Comparison of ENCODE assay signal across 8 mouse cellular contexts in the genomic region with DNA sequence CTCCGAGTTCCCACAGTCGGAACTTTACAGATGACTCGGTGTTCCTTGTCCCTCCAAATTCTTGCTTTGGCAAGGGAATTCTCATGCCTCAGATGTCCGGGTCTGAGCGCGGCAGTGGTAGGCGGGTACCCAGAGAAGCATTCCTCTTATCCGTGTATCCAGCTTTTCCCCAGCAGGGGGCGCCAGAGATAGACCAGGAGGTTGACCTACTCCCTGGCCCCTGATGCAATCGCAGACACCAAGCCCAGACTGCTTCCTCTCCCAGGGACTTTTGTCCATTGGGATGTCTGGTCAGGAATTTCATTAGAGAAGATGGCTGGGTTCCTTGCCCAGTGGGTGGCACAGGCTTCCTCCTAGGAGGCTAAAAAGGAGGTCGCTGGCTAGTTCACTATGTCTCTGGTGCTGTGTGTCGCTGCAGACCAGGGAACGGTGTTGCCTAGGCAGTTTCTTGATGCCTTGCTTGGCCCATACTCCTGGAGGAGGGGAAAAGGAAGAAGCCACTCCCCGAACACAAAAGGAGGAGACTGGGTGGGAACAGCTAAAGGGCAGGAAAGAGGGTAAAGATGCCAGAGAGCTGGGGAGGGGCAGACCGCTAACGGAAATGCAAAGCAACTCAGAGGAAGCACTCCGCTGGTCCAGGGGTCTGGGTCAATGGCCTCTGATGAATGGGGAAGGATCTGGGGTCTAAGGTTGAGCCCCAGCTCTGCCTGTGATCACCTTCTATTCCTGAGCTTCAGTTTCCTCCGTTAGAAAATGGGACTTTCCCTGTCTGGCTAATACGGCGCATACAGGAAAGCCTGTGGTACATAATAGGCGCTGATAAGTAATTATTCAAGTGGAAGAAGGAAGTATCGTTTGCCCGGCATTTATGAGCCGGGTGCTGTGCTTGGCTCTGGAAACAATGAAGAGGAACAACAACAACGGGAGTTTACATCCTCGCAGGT. TPM values are rescaled to one million over a fixed set of nuclear protein-coding genes. Genes with fewer than 3 reads are reported as not detected.
A peak's percentile ranks its signal among the peaks of the same experiment; 100 is the strongest.
DNase-seq lines count a peak whose midpoint lies in the region; ATAC-seq and TF ChIP-seq lines count a peak whose summit lies in the region.

No protein-coding gene starts in this region.

- peaks cover 23% of the 10 kb centered on the region for H3K4me1 ChIP-seq in G1E (ENCODE audit: insufficient read depth, low read depth, low read length)
- H3K4me1 ChIP-seq in forebrain, postnatal 0 days (ENCODE audit: insufficient read depth): peaks cover 6% of the 10 kb centered on the region
- H3K4me1 ChIP-seq in lung, adult 2 months (ENCODE audit: control insufficient read depth, insufficient read depth, low read length): 0 out of 2 replicates have a peak, but pooled peaks cover 4% of the 10 kb centered on the region

- no peak overlapping the region for H3K4me3 ChIP-seq in G1E (ENCODE audit: low read depth, low read length)
- no peak overlapping the region for H3K4me3 ChIP-seq in forebrain, postnatal 0 days (ENCODE audit: low read depth, low read length)
- H3K4me3 ChIP-seq in layer of hippocampus, adult 2 months: peak overlapping the region; percentile 17; the same call in 1 of the 2 replicates
- peak overlapping the region; percentile 45 for H3K4me3 ChIP-seq in lung, adult 2 months (replicated peaks; ENCODE audit: extremely low read depth, low read depth, low read length)

- DNase-seq in G1E (ENCODE audit: low spot score): peak; percentile 38
- peak; percentile 97 to 98 for DNase-seq in cerebellum, adult 18-20 months
- DNase-seq in forebrain, postnatal 0 days: peak; percentile 88
- DNase-seq in heart, postnatal 4 days: peak; percentile 97
- DNase-seq in layer of hippocampus, adult 2 months (ENCODE audit: low spot score in 2 of 2): peak; percentile 90 to 95
- DNase-seq in lung, adult 2 months: peak; percentile 91
- peak; percentile 68 to 73 for DNase-seq in thymus, adult 18-20 months

- peak overlapping the region; percentile 17; the same call in 1 of the 2 replicates for H3K4me2 ChIP-seq in forebrain, postnatal 0 days (ENCODE audit: low read depth)

- H3K9me3 ChIP-seq in G1E (replicated peaks): no peaks in the 10 kb centered on the region
- no peaks in the 10 kb centered on the region for H3K9me3 ChIP-seq in forebrain, postnatal 0 days (ENCODE audit: low read length)

- WGBS in forebrain, postnatal 0 days: 11% methylated on average over 26 of the region's 26 CpGs
- WGBS in lung, adult 2 months: 12% methylated on average over 26 of the region's 26 CpGs

- peaks cover 53% of the 10 kb centered on the region for H3K27me3 ChIP-seq in G1E (ENCODE audit: insufficient read depth, low read length)
- no peaks in the 10 kb centered on the region for H3K27me3 ChIP-seq in forebrain, postnatal 0 days (ENCODE audit: insufficient read depth, low read length)

- H3K27ac ChIP-seq in forebrain, postnatal 0 days (ENCODE audit: low read depth, low read length): no peak overlapping the region
- H3K27ac ChIP-seq in layer of hippocampus, adult 2 months: peak overlapping the region; percentile 75

- TF ChIP-seq CTCF in G1E (IDR thresholded peaks at IDR 0.05; ENCODE audit: low read depth, low read length): peak; percentile 54
- TF ChIP-seq CTCF in forebrain, postnatal 0 days (IDR thresholded peaks at IDR 0.05; ENCODE audit: low read depth): peak; percentile 87
- peak; percentile 93 for TF ChIP-seq CTCF in layer of hippocampus, adult 2 months (conservative IDR thresholded peaks at IDR 0.05)
- peak; percentile 80 for TF ChIP-seq CTCF in lung, adult 2 months (IDR thresholded peaks at IDR 0.05; ENCODE audit: insufficient read depth, low read length)

- no peaks in the 10 kb centered on the region for H3K36me3 ChIP-seq in G1E (replicated peaks)
- H3K36me3 ChIP-seq in forebrain, postnatal 0 days (ENCODE audit: insufficient read depth): no peaks in the 10 kb centered on the region

- TF ChIP-seq POLR2A in lung, adult 2 months (IDR thresholded peaks at IDR 0.05; ENCODE audit: borderline replicate concordance, extremely low read depth, low read depth, low read length): peak; percentile 44; the same call in 1 of the 2 replicates

- H3K9ac ChIP-seq in forebrain, postnatal 0 days: peak overlapping the region; percentile 22; the same call in 1 of the 2 replicates

- ATAC-seq in G1E (ENCODE audit: extremely low read depth, insufficient number of reproducible peaks, low FRiP score, poor library complexity, severe bottlenecking): no peak
- ATAC-seq in forebrain, postnatal 0 days: peak; percentile 77
- ATAC-seq in neutrophil, adult 5-6 weeks (ENCODE audit: extremely low read depth, insufficient number of reproducible peaks, low FRiP score, poor library complexity, severe bottlenecking): peak; percentile 70

RNA-seq across cellular contexts. Expression of a gene that starts 6.7 kb away (rescaled TPM):
- total RNA-seq in G1E (2014; fragmentation: Nextera tagmentation): not detected in 2 replicates
- total RNA-seq in G1E (2017): 0.06 and 0.27 TPM in 2 replicates
- polyA plus RNA-seq in G1E (2012): not detected in 2 replicates
- 28.1 and 31.5 TPM in 2 replicates for total RNA-seq in forebrain, postnatal 0 days (2014; rRNA removed)
- 12.6 and 19.4 TPM in 2 replicates for polyA plus RNA-seq in forebrain, postnatal 0 days (2015; fragmentation: Nextera tagmentation; extraction: Ambion mirVana)
- 1 to 10 TPM; 5.5 to 6.6 TPM for total RNA-seq in heart, postnatal 4 days (2021)
- 100 to 1,000 TPM; 124 to 129 TPM for total RNA-seq in layer of hippocampus, adult 2 months (2021)
- polyA plus RNA-seq in lung, adult 2 months (2012; rRNA removed): 3.2 and 6.9 TPM in 2 replicates
- not detected in 2 replicates for total RNA-seq in neutrophil, adult 5-6 weeks (2017)

RNA-seq across cellular contexts. Expression of a gene that starts 29.5 kb away (rescaled TPM):
- total RNA-seq in G1E (2014; fragmentation: Nextera tagmentation) (191 and 201 TPM in 2 replicates), G1E (2017) (198 and 202 TPM in 2 replicates)
- 105 and 119 TPM in 2 replicates for polyA plus RNA-seq in G1E (2012)
- total RNA-seq in forebrain, postnatal 0 days (2014; rRNA removed): 49.9 and 58.6 TPM in 2 replicates
- polyA plus RNA-seq in forebrain, postnatal 0 days (2015; fragmentation: Nextera tagmentation; extraction: Ambion mirVana): 8.4 and 15.7 TPM in 2 replicates
- 100 to 1,000 TPM; 104 to 111 TPM for total RNA-seq in heart, postnatal 4 days (2021)
- total RNA-seq in layer of hippocampus, adult 2 months (2021): 10 to 100 TPM; 75.7 to 84.7 TPM
- polyA plus RNA-seq in lung, adult 2 months (2012; rRNA removed): 44.1 and 53.8 TPM in 2 replicates
- total RNA-seq in neutrophil, adult 5-6 weeks (2017): 69.5 and 71.7 TPM in 2 replicates

RNA-seq across cellular contexts. Expression of a gene that starts 48.2 kb away (rescaled TPM):
- total RNA-seq in G1E (2014; fragmentation: Nextera tagmentation) (24.2 and 25.5 TPM in 2 replicates), G1E (2017) (61.2 and 82.5 TPM in 2 replicates)
- 18.6 and 28.3 TPM in 2 replicates for polyA plus RNA-seq in G1E (2012)
- total RNA-seq in forebrain, postnatal 0 days (2014; rRNA removed): 32.8 and 40.8 TPM in 2 replicates
- 85.9 and 96.6 TPM in 2 replicates for polyA plus RNA-seq in forebrain, postnatal 0 days (2015; fragmentation: Nextera tagmentation; extraction: Ambion mirVana)
- total RNA-seq in heart, postnatal 4 days (2021): 10 to 100 TPM; 21.1 to 26.1 TPM
- 100 to 1,000 TPM; 103 to 104 TPM for total RNA-seq in layer of hippocampus, adult 2 months (2021)
- 51.5 and 55.4 TPM in 2 replicates for polyA plus RNA-seq in lung, adult 2 months (2012; rRNA removed)
- total RNA-seq in neutrophil, adult 5-6 weeks (2017): 22.7 and 39.8 TPM in 2 replicates

RNA-seq across cellular contexts. Expression of a gene that starts 52.7 kb away (rescaled TPM):
- total RNA-seq in G1E (2014; fragmentation: Nextera tagmentation): 12.2 and 12.5 TPM in 2 replicates
- total RNA-seq in G1E (2017): 14.3 and 16.0 TPM in 2 replicates
- polyA plus RNA-seq in G1E (2012): 32.8 and 32.9 TPM in 2 replicates
- 24.7 and 27.2 TPM in 2 replicates for total RNA-seq in forebrain, postnatal 0 days (2014; rRNA removed)
- 17.4 and 20.3 TPM in 2 replicates for polyA plus RNA-seq in forebrain, postnatal 0 days (2015; fragmentation: Nextera tagmentation; extraction: Ambion mirVana)
- total RNA-seq in heart, postnatal 4 days (2021): 10 to 100 TPM; 21.7 to 25.9 TPM
- total RNA-seq in layer of hippocampus, adult 2 months (2021): 10 to 100 TPM; 25.9 to 28.0 TPM
- polyA plus RNA-seq in lung, adult 2 months (2012; rRNA removed): 50.0 and 52.8 TPM in 2 replicates
- 20.7 and 22.1 TPM in 2 replicates for total RNA-seq in neutrophil, adult 5-6 weeks (2017)

Comparison
In these comparisons a context has a peak if more than half of its experiments do, and no peak if none do; other contexts are left out.
1. DNase-seq: peak in every context shown above with its lines; median percentile 98 in cerebellum, adult 18-20 months; 97 in heart, postnatal 4 days; 92 in layer of hippocampus, adult 2 months; 91 in lung, adult 2 months; 88 in forebrain, postnatal 0 days; 70 in thymus, adult 18-20 months; 38 in G1E.
2. H3K4me3 ChIP-seq: peak in layer of hippocampus, adult 2 months (single experiment) and lung, adult 2 months (single experiment); none in G1E (single experiment) and forebrain, postnatal 0 days (single experiment).
3. Peak in every context shown above with its lines, with median percentiles within 50 percentile points of each other: CTCF ChIP-seq.